Mouse (Mus musculus) thymus, postnatal 25 days (tissue): ENCODE results near the gene Jdp2.

Source experiments
- DNase-seq: peaks from one replicate; pipeline ENCODE4 v3.0.0; 2022

The Jdp2 gene

GRCm38 (mm10) chr12:85602153-85602552 is 3.3 kb downstream of the Jdp2 start:
- no peak for DNase-seq

GRCm38 (mm10) chr12:85602811-85603210 is 4.0 kb downstream of the Jdp2 start:
- no peak for DNase-seq

DNA sequence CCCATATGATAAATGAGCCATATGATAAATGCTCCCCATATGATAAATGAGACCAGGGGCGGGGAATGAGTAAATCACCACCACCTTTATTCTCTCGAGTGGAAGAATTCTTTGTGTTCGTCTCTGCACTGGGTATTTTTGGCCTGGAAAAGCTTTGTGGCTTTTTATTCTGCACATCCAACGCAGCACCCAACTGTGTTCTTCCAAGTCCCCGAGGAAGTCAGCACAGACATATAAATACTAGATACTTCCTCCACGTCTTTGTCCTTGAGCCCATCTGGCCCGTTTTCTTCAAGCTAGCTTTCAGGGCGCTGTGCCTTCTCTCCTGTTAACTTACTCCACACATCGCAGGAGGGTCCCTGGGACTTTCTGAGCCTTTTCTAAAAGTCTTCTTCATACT is 4.9 kb downstream of the Jdp2 start:
- DNase-seq, result no peak

DNA sequence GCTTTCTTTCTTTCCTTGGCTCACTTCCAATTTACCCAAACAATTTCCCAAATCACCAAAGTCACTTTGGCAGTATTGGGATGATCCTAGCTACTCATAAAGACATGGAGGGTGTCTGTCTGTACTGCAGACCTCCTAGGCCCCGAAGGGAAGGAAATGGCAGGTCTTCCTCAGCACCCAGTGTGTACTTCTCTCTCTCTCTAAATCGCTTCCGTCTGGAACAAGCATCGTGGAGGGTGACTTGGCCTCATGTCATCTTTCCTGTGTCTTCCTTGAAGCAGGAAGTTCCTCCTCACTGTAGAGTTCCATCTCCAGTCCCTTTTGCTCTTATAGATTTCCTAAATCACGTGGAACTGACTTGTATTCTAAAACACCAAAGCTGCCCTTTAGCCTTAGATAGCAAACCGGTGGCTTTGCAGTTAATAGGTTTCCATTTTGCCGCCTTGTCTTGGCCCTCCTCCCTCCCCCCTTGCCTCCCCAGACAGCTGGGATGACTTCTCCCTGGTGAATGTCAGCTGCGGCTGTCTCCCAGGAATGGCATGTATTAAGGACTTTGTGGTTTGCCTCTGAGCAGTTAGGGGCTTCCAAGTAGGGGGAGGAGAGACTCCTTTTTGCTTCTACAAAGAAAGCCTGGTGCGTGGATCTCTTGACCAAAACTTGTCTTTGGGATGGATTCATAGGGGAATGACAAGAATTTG is 5.6 kb downstream of the Jdp2 start:
- no peak for DNase-seq

DNA sequence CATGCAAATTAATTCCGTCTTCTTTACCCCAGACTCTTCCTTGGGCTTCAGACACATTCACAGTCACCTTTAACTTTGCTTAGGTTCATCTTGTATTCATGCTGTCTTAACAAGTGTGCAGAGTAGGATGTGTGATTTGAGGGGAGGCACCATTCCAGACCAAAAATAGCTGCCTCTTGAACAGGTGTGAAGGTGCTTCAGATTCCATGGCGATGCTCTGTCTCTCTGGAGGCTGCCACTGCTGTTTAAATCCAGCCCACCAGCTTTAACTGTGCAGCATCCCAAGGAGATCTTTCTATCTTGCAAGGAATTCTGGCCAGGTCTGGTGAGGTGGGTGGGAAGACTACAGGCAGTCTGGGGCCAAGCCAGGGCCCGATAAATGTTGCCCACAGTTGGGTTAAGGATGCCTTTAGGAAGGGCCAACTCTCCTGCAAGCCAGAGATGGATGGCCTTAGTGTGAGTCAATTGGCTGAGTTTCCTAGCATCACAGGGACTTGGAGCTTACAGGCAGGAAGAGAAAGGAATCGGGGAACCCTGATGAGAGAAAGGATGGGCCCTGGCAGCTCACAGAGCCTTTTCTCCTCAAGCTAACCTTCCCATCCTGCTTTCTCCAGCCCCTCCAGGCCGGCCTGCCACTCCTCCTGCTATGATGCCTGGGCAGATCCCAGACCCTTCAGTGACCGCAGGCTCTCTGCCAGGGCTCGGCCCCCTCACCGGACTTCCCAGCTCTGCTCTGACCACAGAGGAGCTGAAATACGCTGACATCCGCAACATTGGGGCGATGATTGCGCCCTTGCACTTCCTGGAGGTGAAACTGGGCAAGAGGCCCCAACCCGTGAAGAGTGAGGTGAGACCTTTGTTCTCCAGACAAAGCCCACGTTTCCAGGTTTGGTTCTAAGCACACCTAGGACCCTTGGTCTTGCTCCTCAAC is 9.0 kb downstream of the Jdp2 start:
- no peak for DNase-seq

DNA sequence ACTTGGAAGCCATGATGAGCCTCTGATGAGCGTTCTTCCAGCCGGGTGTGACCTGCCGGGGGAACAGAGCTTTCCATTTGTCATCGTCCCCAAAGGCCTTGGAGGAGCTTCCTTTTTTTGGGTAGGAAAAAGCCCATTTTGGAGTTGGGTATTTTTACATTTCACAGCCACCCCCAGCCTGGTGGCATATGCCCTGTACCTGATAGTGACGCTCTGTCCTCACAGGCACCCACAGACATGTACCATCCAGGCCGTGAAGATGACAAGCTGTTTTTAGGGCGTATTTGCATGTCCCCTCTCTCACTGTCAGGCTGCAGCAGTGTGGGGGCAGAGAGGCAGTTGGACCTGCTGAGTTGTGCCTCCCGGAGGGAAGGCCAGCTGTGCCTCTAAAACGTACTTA is 11.3 kb downstream of the Jdp2 start:
- no peak for DNase-seq

DNA sequence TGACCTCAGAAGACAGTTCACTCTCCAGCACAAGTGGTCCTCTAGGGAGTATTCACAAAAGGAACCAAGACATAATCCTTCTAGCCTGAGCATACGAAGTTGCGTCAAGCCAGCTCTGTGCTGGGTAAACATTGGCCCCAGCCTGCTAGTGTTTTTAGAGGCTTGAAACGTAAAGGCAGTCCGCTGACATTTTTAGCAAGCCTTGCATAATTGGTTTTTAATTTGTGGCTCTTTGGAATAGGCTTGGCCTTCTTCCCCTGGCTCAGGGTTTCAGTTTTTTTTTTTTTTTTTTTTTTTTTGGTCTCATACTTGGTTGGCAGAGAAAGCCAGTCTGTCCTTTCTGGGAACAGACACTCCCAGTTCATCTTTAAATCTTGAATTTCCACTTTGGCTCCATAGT is 15.3 kb downstream of the Jdp2 start:
- no peak for DNase-seq

GRCm38 (mm10) chr12:85615486-85615885 is 16.7 kb downstream of the Jdp2 start:
- no peak for DNase-seq

DNA sequence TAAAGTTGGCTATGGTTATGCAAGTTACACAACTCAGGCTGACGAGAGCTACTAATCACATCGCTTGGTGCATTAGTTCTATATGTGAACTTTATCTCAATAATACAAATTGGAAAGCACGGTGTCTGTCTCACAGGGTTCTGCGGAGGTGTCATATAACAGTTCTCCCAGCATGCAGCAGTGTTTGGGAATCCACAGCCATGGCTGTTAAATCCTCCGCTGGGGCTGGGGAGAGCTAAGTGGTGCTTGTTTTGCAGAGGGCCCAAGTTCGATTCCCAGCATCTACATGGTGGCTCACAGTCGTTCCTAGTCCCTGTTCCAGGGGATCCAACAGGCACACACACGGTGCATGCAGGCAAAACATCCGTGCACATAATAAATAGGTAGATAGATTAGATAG is 19.1 kb downstream of the Jdp2 start:
- no peak for DNase-seq

GRCm38 (mm10) chr12:85618430-85618829 is 19.6 kb downstream of the Jdp2 start:
- DNase-seq, result no peak

DNA sequence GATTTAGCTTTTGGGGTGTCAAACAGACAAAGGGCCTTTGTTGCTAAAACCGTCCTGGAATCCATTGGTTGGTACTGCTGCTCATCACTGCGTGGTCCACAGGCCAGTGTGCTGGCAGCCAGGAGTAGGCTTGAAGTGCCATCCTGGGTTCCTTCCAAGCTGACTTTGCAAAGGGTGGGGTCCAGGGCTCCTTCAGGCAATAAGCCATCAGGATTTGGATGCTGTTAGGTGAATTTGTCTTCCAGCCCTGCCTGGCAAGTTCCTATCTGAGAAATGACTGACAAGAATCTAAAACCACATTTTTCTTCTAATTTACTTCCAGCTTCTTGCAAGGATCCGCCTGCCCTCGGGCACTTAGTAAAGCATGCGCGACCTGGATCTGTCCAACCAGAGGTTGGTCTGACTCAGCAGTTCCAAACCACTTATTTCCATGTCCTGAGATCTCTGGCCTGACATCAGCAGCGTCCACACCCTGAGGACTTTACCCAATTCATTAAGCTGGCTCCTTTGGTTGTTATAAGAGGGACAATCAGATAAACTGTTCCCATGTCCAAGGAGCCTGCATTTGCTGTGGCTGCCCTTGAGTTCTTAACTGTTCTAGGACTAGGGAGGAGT is 20.6 kb downstream of the Jdp2 start:
- DNase-seq, result no peak

DNA sequence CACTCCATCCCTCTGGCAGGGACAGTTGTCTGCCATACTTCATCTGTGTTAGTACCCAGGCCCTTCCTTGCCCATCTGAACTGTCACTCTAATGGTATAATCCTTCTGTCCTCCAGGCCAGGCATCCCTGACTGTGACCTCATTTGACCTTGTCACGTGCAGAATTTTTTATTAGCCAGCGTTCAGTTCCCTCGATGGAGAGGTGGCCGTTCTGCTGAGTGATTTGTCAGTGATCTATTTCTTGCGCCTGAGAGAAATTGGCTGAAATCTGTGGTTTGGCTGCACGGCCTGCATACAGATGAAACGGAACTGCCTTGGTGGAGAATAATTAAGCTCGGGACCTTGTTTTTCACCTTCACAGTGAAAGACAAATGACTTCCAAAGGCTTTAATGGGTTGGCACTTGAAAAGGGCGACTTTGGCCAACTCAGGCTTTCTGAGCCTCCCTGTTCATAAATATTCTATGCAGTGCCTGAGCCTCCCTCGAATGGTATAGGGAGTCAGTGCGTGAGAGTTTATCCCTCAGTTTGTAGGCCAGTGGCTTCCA is 21.1 kb downstream of the Jdp2 start:
- DNase-seq, result no peak

- no peak for DNase-seq
These were observed 22.2 kb downstream of the Jdp2 start for GRCm38 (mm10) chr12:85621027-85621426.

GRCm38 (mm10) chr12:85621673-85622072 is 22.8 kb downstream of the Jdp2 start:
- no peak for DNase-seq

DNA sequence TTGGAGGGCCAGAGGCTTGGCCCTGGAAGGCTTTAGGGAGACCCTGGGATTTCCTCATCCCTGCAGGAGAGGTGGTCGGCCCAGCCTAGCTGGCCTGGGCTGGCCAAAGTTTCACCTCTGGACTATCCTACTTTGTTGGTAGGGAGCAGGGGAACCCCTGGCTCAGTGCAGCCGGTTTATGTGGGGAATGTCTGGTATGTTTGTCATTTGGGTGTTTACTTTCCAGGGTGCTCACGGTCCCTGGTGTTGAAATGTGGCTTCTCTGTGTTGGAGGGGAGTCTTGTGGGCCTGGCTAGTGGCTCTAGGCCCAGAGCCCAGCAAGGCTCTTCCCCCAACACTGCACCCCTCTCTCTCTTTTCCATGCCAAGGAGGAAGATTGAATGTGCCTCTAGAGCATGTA is 24.9 kb downstream of the Jdp2 start:
- no peak for DNase-seq

- DNase-seq, result peak; percentile 34
These were observed 25.8 kb downstream of the Jdp2 start for GRCm38 (mm10) chr12:85624652-85625051.

DNA sequence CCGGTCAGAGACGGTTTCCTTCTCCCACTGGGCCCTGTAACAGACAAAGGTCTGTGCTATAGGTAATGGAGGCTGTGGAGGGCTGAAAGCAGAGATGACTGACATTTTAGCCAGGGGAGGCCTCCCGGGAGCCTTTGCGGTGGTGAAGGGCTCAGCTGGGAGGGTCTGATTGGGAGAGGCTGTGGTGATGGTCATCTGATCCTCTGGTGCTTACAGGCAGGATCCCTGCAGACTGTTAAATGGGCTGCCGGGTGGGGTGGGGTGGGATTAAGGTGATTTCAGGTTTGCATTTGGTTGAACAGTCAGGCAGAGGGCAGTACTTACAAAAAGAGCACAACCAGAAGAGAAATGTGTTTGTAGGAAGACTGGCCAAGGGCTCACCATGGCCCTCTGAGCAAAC is 27.0 kb downstream of the Jdp2 start:
- DNase-seq, result no peak

- peak; percentile 56 for DNase-seq
These were observed 31.0 kb downstream of the Jdp2 start for GRCm38 (mm10) chr12:85629661-85630481.

- DNase-seq, result no peak
These were observed 32.4 kb downstream of the Jdp2 start for GRCm38 (mm10) chr12:85631196-85631595.

DNA sequence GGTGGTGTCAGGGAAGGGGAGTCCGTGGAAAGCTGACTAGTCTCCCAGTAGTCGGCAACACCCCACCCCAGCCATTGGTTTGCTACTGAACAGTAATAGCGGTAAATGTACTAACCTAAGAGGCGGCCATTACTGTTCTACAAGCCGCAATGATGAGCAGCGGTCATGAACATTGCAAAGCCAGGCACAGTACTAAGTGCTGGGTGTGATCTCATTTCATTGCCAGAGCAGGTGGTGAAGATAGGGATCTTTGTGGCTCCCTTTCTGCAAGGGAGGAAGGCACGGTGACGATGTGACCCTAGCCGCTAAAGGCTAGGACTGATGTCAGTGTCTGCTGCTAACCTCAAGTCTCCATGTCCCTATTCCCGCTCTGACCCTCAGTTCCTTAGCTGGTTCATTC is 33.5 kb downstream of the Jdp2 start:
- peak; percentile 53 for DNase-seq

DNA sequence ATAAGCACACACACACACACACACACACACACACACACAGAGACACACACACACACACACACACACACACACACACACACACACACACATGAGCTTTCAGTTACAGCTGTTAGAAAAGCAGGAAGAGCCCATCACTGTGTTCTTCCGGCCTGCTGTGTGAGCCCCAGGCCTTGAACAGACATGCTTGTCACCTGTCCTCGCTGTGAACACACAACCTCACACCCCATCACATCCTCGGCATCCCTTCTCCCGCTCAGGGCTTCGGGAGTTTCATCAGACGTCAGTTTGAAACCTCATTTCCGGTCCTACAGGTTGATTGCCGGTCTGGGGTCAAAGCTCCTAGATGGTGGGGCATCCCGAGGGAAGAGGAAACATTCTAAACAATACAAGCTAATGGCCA is 39.1 kb downstream of the Jdp2 start:
- DNase-seq, result peak; percentile 41

- peak; percentile 62 for DNase-seq
These were observed 39.9 kb downstream of the Jdp2 start for GRCm38 (mm10) chr12:85638541-85639325.
